In genomic region chr5:136286566-136286965, GRCm38 (mm10) we compare ENCODE assay signal across 17 mouse cellular contexts.
"Had no signal": no experiment of that assay in that cellular context is flagged by ENCODE, and none has a peak within 500 bp of the region (broad histone marks: within the 10 kb centered on the region; RNA-seq: fewer than 3 reads in every experiment).

No protein-coding gene starts in this region.

- ATAC-seq: hindbrain, postnatal 0 days; intestine, embryonic 16.5 days had no signal

- DNase-seq: gastrocnemius, postnatal 10 days; gastrocnemius, postnatal 25 days; heart, adult 11 months; heart, adult 2 months; heart, postnatal 14 days; heart, postnatal 36 days; kidney, adult 11 months; kidney, adult 2 months; kidney, adult 9 months; kidney, postnatal 14 days; kidney, postnatal 36 days; layer of hippocampus, adult 9-11 months; layer of hippocampus, postnatal 36 days; liver; liver, embryonic 13.5 days had no signal
